Mouse (Mus musculus) monocyte, adult 5-6 weeks (primary cell): ENCODE results near the gene Npas1. TPM values are rescaled to one million over a fixed set of nuclear protein-coding genes. Genes with fewer than 3 reads are reported as not detected.

Experiments used
- ATAC-seq: fragments of 153-309, 156-312 bp; replicated peaks from 2 replicates; pipeline ENCODE4 v1.8.0; 2017; ENCODE audit warnings: mild to moderate bottlenecking; ENCODE audit not compliant: low TSS enrichment, insufficient number of reproducible peaks, severe bottlenecking, poor library complexity, low FRiP score
- total RNA-seq: library from RNA; stranded (forward); fragments of 200-1000, 200-491, 200-594 nt; gene quantifications from 3 replicates; pipeline ENCODE4 v1.2.3, GENCODE M21; 2017

Gene Npas1
- total RNA-seq, 1 experiment from 2014 or later, result not detected

- peak; percentile 81; the same call in 1 of the 2 replicates for ATAC-seq
Measured at GRCm38 (mm10) chr7:16426129-16426729, 51.3 kb downstream of the Npas1 start.

GRCm38 (mm10) chr7:16425721-16426120, 51.8 kb downstream of the Npas1 start:
- ATAC-seq, result no peak

GRCm38 (mm10) chr7:16423731-16424130, 53.8 kb downstream of the Npas1 start:
- ATAC-seq, result no peak

- no peak for ATAC-seq
Measured at GRCm38 (mm10) chr7:16422222-16422856, 55.2 kb downstream of the Npas1 start.

GRCm38 (mm10) chr7:16420493-16421118, 56.9 kb downstream of the Npas1 start:
- no peak for ATAC-seq

- ATAC-seq, result no peak
Measured at GRCm38 (mm10) chr7:16418713-16419112, 58.8 kb downstream of the Npas1 start.

- ATAC-seq, result no peak
Measured at GRCm38 (mm10) chr7:16417141-16417771, 60.3 kb downstream of the Npas1 start.

GRCm38 (mm10) chr7:16415426-16415825, 62.1 kb downstream of the Npas1 start:
- ATAC-seq, result no peak

GRCm38 (mm10) chr7:16412930-16413329, 64.6 kb downstream of the Npas1 start:
- no peak for ATAC-seq

GRCm38 (mm10) chr7:16412220-16412896, 65.2 kb downstream of the Npas1 start:
- ATAC-seq, result no peak

GRCm38 (mm10) chr7:16411100-16411499, 66.4 kb downstream of the Npas1 start:
- ATAC-seq, result no peak

- no peak for ATAC-seq
Measured at GRCm38 (mm10) chr7:16406978-16407377, 70.5 kb downstream of the Npas1 start.

Other genes starting within 250 kb of the Npas1 start
- 2.9 to 8.0 TPM (median 7.0 TPM) in 3 replicates for gene C5ar2, start 233.6 kb downstream of the Npas1 start, total RNA-seq
- gene C5ar1, start 218.2 kb downstream of the Npas1 start, total RNA-seq, result 11.2 to 17.0 TPM (median 13.7 TPM) in 3 replicates
- 9.4 to 16.4 TPM (median 12.3 TPM) in 3 replicates for gene Inafm1, start 204.1 kb downstream of the Npas1 start, total RNA-seq
- 231 to 284 TPM (median 256 TPM) in 3 replicates for gene Ccdc9, start 190.9 kb downstream of the Npas1 start, total RNA-seq
- 26.4 to 30.9 TPM (median 30.1 TPM) in 3 replicates for gene Bbc3, start 169.3 kb downstream of the Npas1 start, total RNA-seq
- 108 to 150 TPM (median 134 TPM) in 3 replicates for gene Sae1, start 89.9 kb downstream of the Npas1 start, total RNA-seq
- gene Zc3h4, start 76.8 kb downstream of the Npas1 start, total RNA-seq, result 20.4 to 63.1 TPM (median 27.4 TPM) in 3 replicates
- 16.1 to 32.9 TPM (median 21.0 TPM) in 3 replicates for gene Tmem160, start 24.9 kb downstream of the Npas1 start, total RNA-seq
- 6.5 to 9.8 TPM (median 8.2 TPM) in 3 replicates for gene Arhgap35, start 137.3 kb upstream of the Npas1 start, total RNA-seq
- gene Ceacam15, start 198.0 kb upstream of the Npas1 start, total RNA-seq, result not detected in 3 replicates
- not detected in 3 replicates for gene Ceacam9, start 244.2 kb upstream of the Npas1 start, total RNA-seq